In genomic region chr16:24219691-24220090, GRCm38 (mm10) we compare ENCODE assay signal across 18 mouse cellular contexts.
"Had no signal": no experiment of that assay in that cellular context is flagged by ENCODE, and none has a peak within 500 bp of the region (broad histone marks: within the 10 kb centered on the region; RNA-seq: fewer than 3 reads in every experiment).

No protein-coding gene starts in this region.

- H3K4me3 ChIP-seq: limb, embryonic 15.5 days; liver, embryonic 12.5 days; midbrain, embryonic 10.5 days; midbrain, embryonic 13.5 days; midbrain, embryonic 15.5 days; myocyte; neural tube, embryonic 13.5 days; neural tube, embryonic 15.5 days had no signal

- H3K36me3 ChIP-seq: limb, embryonic 15.5 days; liver, embryonic 12.5 days; midbrain, embryonic 10.5 days; midbrain, embryonic 13.5 days; midbrain, embryonic 15.5 days; neural tube, embryonic 13.5 days; neural tube, embryonic 15.5 days had no signal

- DNase-seq: lung, adult 18-20 months; lung, embryonic 14.5 days; lung, postnatal 10 days; lung, postnatal 4 days; retina, postnatal 1 day; right cerebral cortex, adult 18-20 months; right cerebral cortex, postnatal 25 days; right cerebral cortex, postnatal 4 days; spleen, adult 18-20 months had no signal

- H3K4me1 ChIP-seq: liver, embryonic 12.5 days had no signal

- H3K27me3 ChIP-seq: limb, embryonic 15.5 days; liver, embryonic 12.5 days; midbrain, embryonic 13.5 days; midbrain, embryonic 15.5 days; neural tube, embryonic 15.5 days had no signal

- H3K27ac ChIP-seq: limb, embryonic 15.5 days; liver, embryonic 12.5 days; liver, embryonic 14.5 days; midbrain, embryonic 10.5 days; midbrain, embryonic 13.5 days; midbrain, embryonic 15.5 days; neural tube, embryonic 13.5 days; neural tube, embryonic 15.5 days had no signal
